Mouse (Mus musculus) MN1 (cell line): ENCODE measurements around the gene Hdac2.

Experiments used
- DNase-seq: peaks from one replicate; pipeline ENCODE4 v3.0.0-alpha.2; 2016; ENCODE audit warnings: low spot score

Gene Hdac2

GRCm38 (mm10) chr10:36974086-36974675, at the start of gene Hdac2:
TSS of gene Hdac2 (plus strand) at chr10:36974544.
- DNase-seq: peak; percentile 95

GRCm38 (mm10) chr10:36928212-36928611, 46.1 kb upstream of the Hdac2 start:
- DNase-seq: no peak

GRCm38 (mm10) chr10:36935863-36936262, 38.5 kb upstream of the Hdac2 start:
- DNase-seq: no peak

- DNase-seq: no peak
Observed at GRCm38 (mm10) chr10:36936271-36936670, 38.1 kb upstream of the Hdac2 start.

- no peak for DNase-seq
Observed at GRCm38 (mm10) chr10:36951742-36952141, 22.6 kb upstream of the Hdac2 start.

- no peak for DNase-seq
Observed at GRCm38 (mm10) chr10:36952622-36953021, 21.7 kb upstream of the Hdac2 start.

- no peak for DNase-seq
Observed at GRCm38 (mm10) chr10:36959563-36960110, 14.7 kb upstream of the Hdac2 start.

- peak; percentile 27 for DNase-seq
Observed at GRCm38 (mm10) chr10:36964406-36964805, 9.9 kb upstream of the Hdac2 start.

GRCm38 (mm10) chr10:36974676-36975520, 554 bp downstream of the Hdac2 start:
- peak; percentile 70 for DNase-seq

GRCm38 (mm10) chr10:36981866-36982265, 7.5 kb downstream of the Hdac2 start:
- no peak for DNase-seq

- no peak for DNase-seq
Observed at GRCm38 (mm10) chr10:36992149-36992548, 17.8 kb downstream of the Hdac2 start.

- DNase-seq: no peak
Observed at GRCm38 (mm10) chr10:37000839-37001238, 26.5 kb downstream of the Hdac2 start.

GRCm38 (mm10) chr10:37014274-37015107, 40.1 kb downstream of the Hdac2 start:
- peak; percentile 86 for DNase-seq

- DNase-seq: no peak
Observed at GRCm38 (mm10) chr10:37015729-37016128, 41.4 kb downstream of the Hdac2 start.

- DNase-seq: no peak
Observed at GRCm38 (mm10) chr10:37016200-37016599, 41.9 kb downstream of the Hdac2 start.

- no peak for DNase-seq
Observed at GRCm38 (mm10) chr10:37024301-37024700, 50.0 kb downstream of the Hdac2 start.

- no peak for DNase-seq
Observed at GRCm38 (mm10) chr10:37028651-37029050, 54.3 kb downstream of the Hdac2 start.

- DNase-seq: no peak
Observed at GRCm38 (mm10) chr10:37035090-37035497, 60.8 kb downstream of the Hdac2 start.

- no peak for DNase-seq
Observed at GRCm38 (mm10) chr10:37047661-37048098, 73.3 kb downstream of the Hdac2 start.
